Mouse (Mus musculus) spleen, postnatal 10 days (tissue): ENCODE data around the gene Tmem132d.
"Not testable (repeated sequence)": the region's sequence is repeated elsewhere in the genome, so short reads cannot be mapped to it uniquely, and the experiment has no call there.

ENCODE experiments used
- DNase-seq, 2 experiments: peaks; one replicate each; pipeline ENCODE4 v3.0.0; 2021 to 2022; ENCODE audit warnings: low spot score in 2 of 2

Gene Tmem132d

DNA sequence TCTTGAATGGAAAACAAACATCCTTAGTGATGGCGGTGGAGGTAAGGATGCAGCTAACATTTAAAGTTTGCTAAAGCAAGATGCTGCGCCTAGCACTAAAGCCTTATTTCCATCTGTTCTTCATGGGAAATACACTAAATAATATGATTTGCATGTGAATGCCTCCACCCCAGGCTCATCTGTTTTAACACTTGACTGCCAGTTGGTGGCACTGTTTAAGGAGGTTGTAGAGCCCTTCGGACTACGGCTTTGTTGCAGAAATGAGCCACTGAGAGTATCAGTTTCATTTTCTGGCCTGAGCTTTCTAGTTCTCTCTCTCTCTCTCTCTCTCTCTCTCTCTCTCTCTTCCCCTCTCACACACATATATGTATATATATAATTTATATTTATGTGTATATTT lies 632.0 kb downstream of the Tmem132d start:
- no peak for DNase-seq

DNA sequence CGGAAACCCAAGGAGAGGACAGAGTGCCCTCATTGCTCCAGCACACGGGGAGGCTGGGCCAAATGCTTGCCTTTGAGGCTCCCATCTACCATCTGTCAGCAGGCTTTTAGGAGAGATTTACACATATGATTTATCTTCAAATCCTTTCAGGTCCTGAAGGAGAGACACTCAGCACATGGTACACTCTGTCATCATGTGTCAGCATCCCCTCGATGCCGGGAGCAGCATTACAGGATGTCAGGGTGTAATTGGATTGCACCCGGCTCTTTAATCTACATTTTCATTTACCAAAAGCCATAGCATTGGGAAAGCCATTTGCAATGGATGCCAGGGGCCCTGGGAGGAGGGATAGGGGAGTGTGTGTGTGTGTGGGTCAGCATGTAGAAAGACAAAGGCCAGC lies 651.7 kb downstream of the Tmem132d start:
- DNase-seq: no peak

- no peak for DNase-seq
These were observed 657.1 kb downstream of the Tmem132d start for GRCm38 (mm10) chr5:127775749-127776148.

DNA sequence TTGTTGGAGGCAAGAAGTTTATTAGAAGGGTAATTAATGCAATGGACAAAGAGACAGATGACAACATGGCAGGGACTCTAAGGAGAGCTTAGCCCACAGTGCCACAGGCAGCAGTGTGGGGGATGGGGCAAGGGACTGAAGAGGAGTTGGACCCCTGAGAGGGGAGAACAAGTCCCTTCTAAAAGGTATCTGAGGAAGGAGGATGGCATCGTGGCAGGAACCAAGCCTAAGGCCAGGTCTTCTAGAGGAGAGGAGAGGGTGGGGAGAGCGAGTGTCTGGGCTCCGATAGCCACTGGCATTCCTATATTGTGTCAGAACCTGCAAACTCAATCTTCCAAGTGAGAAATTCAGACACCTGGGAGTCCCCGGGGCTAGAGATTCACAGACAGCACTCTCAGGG lies 674.3 kb downstream of the Tmem132d start:
- no peak for DNase-seq

- no peak for DNase-seq
These were observed 676.0 kb downstream of the Tmem132d start for GRCm38 (mm10) chr5:127756671-127757423.

GRCm38 (mm10) chr5:127756011-127756410 lies 676.9 kb downstream of the Tmem132d start:
- DNase-seq: no peak

- no peak for DNase-seq
These were observed 677.3 kb downstream of the Tmem132d start for GRCm38 (mm10) chr5:127755594-127755993.

DNA sequence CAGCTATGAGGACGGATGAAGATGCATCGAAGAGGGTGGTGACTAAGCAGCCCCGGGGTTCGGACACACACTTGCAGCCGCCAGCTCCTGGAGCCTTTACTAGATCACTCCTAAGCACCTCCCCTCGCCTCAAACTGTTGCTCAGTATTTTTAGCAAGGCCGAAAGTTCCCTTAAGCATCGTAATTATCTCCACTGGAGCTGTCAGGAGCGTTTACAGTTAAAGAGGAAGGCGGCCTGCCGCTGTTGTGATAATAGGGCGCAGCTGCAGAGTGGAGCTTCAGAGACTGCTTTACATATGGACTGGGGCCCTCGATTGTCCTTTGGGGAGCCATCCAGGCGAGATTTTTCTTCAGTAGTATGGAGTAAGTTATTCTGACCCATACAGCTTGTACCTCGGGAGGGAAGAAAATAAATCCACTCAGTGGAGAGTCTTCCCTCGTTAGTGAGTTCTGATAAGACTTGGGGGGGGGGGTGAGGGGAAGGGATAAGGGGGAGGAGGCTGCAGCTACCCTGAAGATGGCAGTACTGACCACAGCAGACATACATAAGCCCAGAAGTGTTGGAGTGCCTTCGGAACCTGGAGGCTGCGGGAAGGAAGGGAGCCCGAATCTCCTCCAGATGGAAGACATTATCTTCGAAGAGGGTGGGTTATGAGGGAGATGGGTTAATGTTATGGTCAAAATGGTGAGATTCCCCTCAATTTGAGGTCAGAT lies 681.5 kb downstream of the Tmem132d start:
- no peak for DNase-seq

GRCm38 (mm10) chr5:127749540-127749939 lies 683.3 kb downstream of the Tmem132d start:
- DNase-seq: not testable (repeated sequence)

- no peak for DNase-seq
These were observed 691.5 kb downstream of the Tmem132d start for GRCm38 (mm10) chr5:127741331-127741730.
